Mouse (Mus musculus) hindbrain, postnatal 0 days (tissue): ENCODE data around the gene Riiad1. TPM values are rescaled to one million over a fixed set of nuclear protein-coding genes. Genes with fewer than 3 reads are reported as not detected.
A peak's percentile ranks its signal among the peaks of the same experiment; 100 is the strongest.

Experiments
- ATAC-seq: fragments of 200-750 bp; cut with Nextera tagmentation; 2 replicates; pipeline ENCODE4 v1.8.0; 2017; ENCODE audit warnings: mild to moderate bottlenecking, moderate TSS enrichment, moderate library complexity
- DNase-seq: peaks from one replicate; pipeline ENCODE4 v3.0.0-alpha.2; 2015; ENCODE audit warnings: low spot score
- H3K27ac ChIP-seq: fragments of 300-500 bp; sonication (generic); 2 replicates; pipeline ENCODE4 v1.5.1; 2014; ENCODE audit warnings: mild to moderate bottlenecking
- H3K27me3 ChIP-seq: fragments of 300-500 bp; sonication (generic); 2 replicates; pipeline ENCODE4 v1.6.1; 2014; ENCODE audit warnings: low read length, mixed read lengths; ENCODE audit not compliant: insufficient read depth
- H3K36me3 ChIP-seq: fragments of 300-500 bp; sonication (generic); 2 replicates; pipeline ENCODE4 v1.6.1; 2014; ENCODE audit warnings: low read length, mixed read lengths; ENCODE audit not compliant: insufficient read depth
- H3K4me1 ChIP-seq: fragments of 300-500 bp; sonication (generic); 2 replicates; pipeline ENCODE4 v1.6.1; 2014; ENCODE audit warnings: antibody characterized with exemption, low read length, mixed read lengths; ENCODE audit not compliant: insufficient read depth
- H3K4me2 ChIP-seq: fragments of 300-500 bp; sonication (generic); 2 replicates; pipeline ENCODE4 v1.6.1; 2014; ENCODE audit warnings: low read depth, mild to moderate bottlenecking, low read length, moderate library complexity, mixed read lengths
- H3K4me3 ChIP-seq: fragments of 300-500 bp; sonication (generic); 2 replicates; pipeline ENCODE4 v1.5.1; 2014; ENCODE audit warnings: low read length
- H3K9ac ChIP-seq: fragments of 300-500 bp; sonication (generic); replicated peaks from 2 replicates; pipeline ENCODE4 v1.6.1; 2014; ENCODE audit warnings: mild to moderate bottlenecking, low read length, moderate library complexity, mixed read lengths
- H3K9me3 ChIP-seq: fragments of 300-500 bp; sonication (generic); 2 replicates; pipeline ENCODE4 v1.6.1; 2016; ENCODE audit warnings: low read length, mixed read lengths
- CTCF ChIP-seq: IDR thresholded peaks from 2 replicates; pipeline ENCODE4 v1.5.1; 2016; ENCODE audit warnings: antibody characterized with exemption, control low read depth, low read depth
- WGBS: fragments of 180-500 bp; shearing (Covaris S2); extraction: QIAGEN DNeasy Blood & Tissue Kit; methylation state at CpG from one replicate; pipeline ENCODE4 v1.1.7; 2014; 5-methylcytosine and 5-hydroxymethylcytosine counted together
- polyA plus RNA-seq: library from polyadenylated mRNA; unstranded; fragments of >200 nt; fragmentation: Nextera tagmentation; extraction: Ambion mirVana; gene quantifications from 2 replicates; pipeline ENCODE4 v1.2.1, GENCODE M21; 2015
- total RNA-seq: library from RNA; depleted of rRNA; stranded (reverse); fragments of >200 nt; gene quantifications from 2 replicates; pipeline ENCODE4 v1.2.3, GENCODE M21; 2014; rRNA removed

Gene Riiad1
- total and polyA plus RNA-seq, 2 experiments from 2014 or later = 4.1 to 15.7 TPM

GRCm38 (mm10) chr3:94443597-94443964 is 36.6 kb downstream of the Riiad1 start, which contains the start of gene Oaz3:
Gene Oaz3, minus strand, starts transcription at chr3:94443915.
- H3K27me3 ChIP-seq = no peaks in the 10 kb centered on the region
- no peak for TF ChIP-seq CTCF

GRCm38 (mm10) chr3:94442951-94443596 is 37.1 kb downstream of the Riiad1 start, which contains the start of gene Mrpl9:
Gene Mrpl9, plus strand, starts transcription at chr3:94443318.
- peak within 1 kb of the TSS; percentile 92 for H3K4me3 ChIP-seq
- peak within 1 kb of the TSS; percentile 95 for H3K4me2 ChIP-seq
- ATAC-seq (peak; percentile 98), DNase-seq (peak; percentile 97)
- H3K4me1 ChIP-seq = no peaks in the 10 kb centered on the region
- H3K27ac ChIP-seq = peak within 1 kb of the TSS; percentile 79
- peak within 1 kb of the TSS; percentile 95 for H3K9ac ChIP-seq
- peaks cover 26% of the 10 kb centered on the region for H3K36me3 ChIP-seq
- TF ChIP-seq CTCF = no peak
- WGBS = under 1% methylated on average over 39 of the region's 39 CpGs
- H3K27me3 ChIP-seq = no peaks in the 10 kb centered on the region
- H3K9me3 ChIP-seq = no peaks in the 10 kb centered on the region

More at GRCm38 (mm10) chr3:94443597-94443964, 36.6 kb downstream of the Riiad1 start, which contains the start of gene Oaz3:
- H3K27ac ChIP-seq = peak within 1 kb of the TSS; percentile 79
- ATAC-seq (no peak), DNase-seq (no peak)
- H3K4me3 ChIP-seq = peak within 1 kb of the TSS; percentile 92
- no peaks in the 10 kb centered on the region for H3K9me3 ChIP-seq
- H3K4me1 ChIP-seq = no peaks in the 10 kb centered on the region
- peaks cover 29% of the 10 kb centered on the region for H3K36me3 ChIP-seq
- H3K4me2 ChIP-seq = peak within 1 kb of the TSS; percentile 95
- peak within 1 kb of the TSS; percentile 95 for H3K9ac ChIP-seq
- WGBS = under 1% methylated on average over 24 of the region's 24 CpGs

- WGBS = 38% methylated on average over 3 of the region's 3 CpGs
- peak; percentile 75 for TF ChIP-seq CTCF
- Histone ChIP-seq H3K4me1 (no peaks in the 10 kb centered on the region), H3K27ac (no peak overlapping the region), H3K9ac (no peak overlapping the region), H3K9me3 (no peaks in the 10 kb centered on the region), H3K36me3 (peaks cover 7% of the 10 kb centered on the region), H3K4me3 (no peak overlapping the region), H3K27me3 (no peaks in the 10 kb centered on the region), H3K4me2 (no peak overlapping the region)
- DNase-seq (peak; percentile 46), ATAC-seq (no peak)
These were observed 39.0 kb downstream of the Riiad1 start for GRCm38 (mm10) chr3:94441182-94441581.

GRCm38 (mm10) chr3:94436420-94436819 is 43.7 kb downstream of the Riiad1 start:
- Histone ChIP-seq H3K4me3 (no peak overlapping the region), H3K4me1 (no peaks in the 10 kb centered on the region), H3K27me3 (no peaks in the 10 kb centered on the region), H3K27ac (no peak overlapping the region), H3K4me2 (no peak overlapping the region), H3K9ac (no peak overlapping the region), H3K36me3 (no peaks in the 10 kb centered on the region), H3K9me3 (no peaks in the 10 kb centered on the region)
- ATAC-seq = no peak
- no peak for DNase-seq
- TF ChIP-seq CTCF = no peak
- WGBS = 83% methylated on average over 9 of the region's 9 CpGs

- no peak for TF ChIP-seq CTCF
- no peak overlapping the region for H3K4me2 ChIP-seq
- ATAC-seq = no peak
- H3K27ac ChIP-seq = no peak overlapping the region
- H3K9ac ChIP-seq = no peak overlapping the region
- H3K36me3 ChIP-seq = peaks cover 5% of the 10 kb centered on the region; the same call in 1 of the 2 replicates
- no peaks in the 10 kb centered on the region for H3K27me3 ChIP-seq
- 93% methylated on average over 2 of the region's 2 CpGs for WGBS
- H3K9me3 ChIP-seq = no peaks in the 10 kb centered on the region
- H3K4me3 ChIP-seq = no peak overlapping the region
- H3K4me1 ChIP-seq = no peaks in the 10 kb centered on the region
- DNase-seq = no peak
These were observed 45.8 kb downstream of the Riiad1 start for GRCm38 (mm10) chr3:94434305-94434704.

- Histone ChIP-seq H3K4me3 (no peak overlapping the region), H3K4me2 (no peak overlapping the region), H3K9ac (no peak overlapping the region), H3K27me3 (no peaks in the 10 kb centered on the region), H3K27ac (no peak overlapping the region), H3K36me3 (peaks cover 20% of the 10 kb centered on the region), H3K4me1 (no peaks in the 10 kb centered on the region), H3K9me3 (no peaks in the 10 kb centered on the region)
- TF ChIP-seq CTCF = no peak
- no peak for ATAC-seq
- 85% methylated on average over 2 of the region's 2 CpGs for WGBS
- DNase-seq = no peak
These were observed 49.2 kb downstream of the Riiad1 start for GRCm38 (mm10) chr3:94430980-94431379.

Other genes starting within 250 kb of the Riiad1 start
- gene Gm4778, start 216.3 kb downstream of the Riiad1 start, total RNA-seq = not detected in 2 replicates
- not detected in 2 replicates for gene Gm4778, start 216.3 kb downstream of the Riiad1 start, polyA plus RNA-seq
- 14.6 and 16.4 TPM in 2 replicates for gene Them4, start 170.3 kb downstream of the Riiad1 start, total RNA-seq
- 66.7 and 66.9 TPM in 2 replicates for gene Them4, start 170.3 kb downstream of the Riiad1 start, polyA plus RNA-seq
- not detected in 2 replicates for gene Them5, start 138.2 kb downstream of the Riiad1 start, total RNA-seq
- gene Them5, start 138.2 kb downstream of the Riiad1 start, polyA plus RNA-seq = 0.11 TPM in 1 of 2 replicates, not detected in the other
- gene C2cd4d, start 117.9 kb downstream of the Riiad1 start, total RNA-seq = 1.8 and 2.6 TPM in 2 replicates
- 1.3 and 2.2 TPM in 2 replicates for gene C2cd4d, start 117.9 kb downstream of the Riiad1 start, polyA plus RNA-seq
- gene Rorc, start 107.5 kb downstream of the Riiad1 start, total RNA-seq = 1.5 TPM in 2 replicates
- gene Rorc, start 107.5 kb downstream of the Riiad1 start, polyA plus RNA-seq = 0.45 and 0.79 TPM in 2 replicates
- gene Lingo4, start 81.8 kb downstream of the Riiad1 start, total RNA-seq = 3.7 and 3.9 TPM in 2 replicates
- 2.1 and 2.5 TPM in 2 replicates for gene Lingo4, start 81.8 kb downstream of the Riiad1 start, polyA plus RNA-seq
- 11.8 and 13.7 TPM in 2 replicates for gene Tdrkh, start 67.1 kb downstream of the Riiad1 start, total RNA-seq
- 46.8 and 48.6 TPM in 2 replicates for gene Tdrkh, start 67.1 kb downstream of the Riiad1 start, polyA plus RNA-seq
- gene Mrpl9, start 37.0 kb downstream of the Riiad1 start, total RNA-seq = 45.8 and 49.2 TPM in 2 replicates
- gene Mrpl9, start 37.0 kb downstream of the Riiad1 start, polyA plus RNA-seq = 61.7 and 63.8 TPM in 2 replicates
- not detected in 2 replicates for gene Oaz3, start 36.4 kb downstream of the Riiad1 start, total RNA-seq
- 0.60 and 1.2 TPM in 2 replicates for gene Oaz3, start 36.4 kb downstream of the Riiad1 start, polyA plus RNA-seq
- 156 and 184 TPM in 2 replicates for gene Celf3, start 2.0 kb downstream of the Riiad1 start, total RNA-seq
- 158 and 171 TPM in 2 replicates for gene Celf3, start 2.0 kb downstream of the Riiad1 start, polyA plus RNA-seq
- gene Snx27, start 102.4 kb upstream of the Riiad1 start, total RNA-seq = 71.3 and 79.9 TPM in 2 replicates
- gene Snx27, start 102.4 kb upstream of the Riiad1 start, polyA plus RNA-seq = 81.7 and 82.1 TPM in 2 replicates
- not detected in 2 replicates for gene Gm10972, start 162.8 kb upstream of the Riiad1 start, total RNA-seq
- not detected in 2 replicates for gene Gm10972, start 162.8 kb upstream of the Riiad1 start, polyA plus RNA-seq
- 8.4 and 14.7 TPM in 2 replicates for gene Tuft1, start 178.5 kb upstream of the Riiad1 start, total RNA-seq
- 6.8 and 7.6 TPM in 2 replicates for gene Tuft1, start 178.5 kb upstream of the Riiad1 start, polyA plus RNA-seq
- 1.8 TPM in 1 of 2 replicates, not detected in the other for gene Selenbp2, start 213.2 kb upstream of the Riiad1 start, total RNA-seq
- 0.62 and 0.79 TPM in 2 replicates for gene Selenbp2, start 213.2 kb upstream of the Riiad1 start, polyA plus RNA-seq